Mouse (Mus musculus) G1E-ER4 (cell line): ENCODE measurements around the gene Myo1f. TPM values are rescaled to one million over a fixed set of nuclear protein-coding genes. Genes with fewer than 3 reads are reported as not detected.

Experiments used
- GATA1 ChIP-seq: IDR thresholded peaks from one replicate; pipeline ENCODE4 v1.8.0; 2012; ENCODE audit warnings: low read length, inconsistent platforms
- polyA plus RNA-seq: library from polyadenylated mRNA; stranded (reverse); fragments of >175 nt; gene quantifications from 2 replicates; pipeline ENCODE4 v1.2.3, GENCODE M21; 2012

The Myo1f gene
- not detected in 2 replicates for polyA plus RNA-seq

- no peak for TF ChIP-seq GATA1
Observed at GRCm38 (mm10) chr17:33555223-33555855, at the start of gene Myo1f. Gene Myo1f (plus strand): TSS chr17:33555707.

GRCm38 (mm10) chr17:33508386-33508785 lies 47.1 kb upstream of the Myo1f start:
- no peak for TF ChIP-seq GATA1

- TF ChIP-seq GATA1: no peak
Observed at GRCm38 (mm10) chr17:33510172-33510571, 45.3 kb upstream of the Myo1f start.

GRCm38 (mm10) chr17:33512441-33513415 lies 42.8 kb upstream of the Myo1f start:
- no peak for TF ChIP-seq GATA1

- TF ChIP-seq GATA1: no peak
Observed at GRCm38 (mm10) chr17:33513874-33514273, 41.6 kb upstream of the Myo1f start.

GRCm38 (mm10) chr17:33520366-33520765 lies 35.1 kb upstream of the Myo1f start:
- TF ChIP-seq GATA1: no peak

- no peak for TF ChIP-seq GATA1
Observed at GRCm38 (mm10) chr17:33523431-33523917, 32.0 kb upstream of the Myo1f start.

GRCm38 (mm10) chr17:33523918-33524755 lies 31.4 kb upstream of the Myo1f start, which contains the start of gene Adamts10:
Gene Adamts10 (plus strand): TSS chr17:33524204.
- no peak for TF ChIP-seq GATA1

- no peak for TF ChIP-seq GATA1
Observed at GRCm38 (mm10) chr17:33524806-33525373, 30.6 kb upstream of the Myo1f start.

GRCm38 (mm10) chr17:33526506-33526905 lies 29.0 kb upstream of the Myo1f start:
- TF ChIP-seq GATA1: no peak

GRCm38 (mm10) chr17:33539106-33539675 lies 16.3 kb upstream of the Myo1f start:
- no peak for TF ChIP-seq GATA1

- no peak for TF ChIP-seq GATA1
Observed at GRCm38 (mm10) chr17:33539878-33540277, 15.6 kb upstream of the Myo1f start.

GRCm38 (mm10) chr17:33549212-33549611 lies 6.3 kb upstream of the Myo1f start:
- TF ChIP-seq GATA1: no peak

GRCm38 (mm10) chr17:33550388-33550787 lies 5.1 kb upstream of the Myo1f start:
- no peak for TF ChIP-seq GATA1

GRCm38 (mm10) chr17:33552113-33552512 lies 3.4 kb upstream of the Myo1f start:
- no peak for TF ChIP-seq GATA1
